Mouse (Mus musculus): ENCODE measurements around the gene Mdga1.

Gene Mdga1

DNA sequence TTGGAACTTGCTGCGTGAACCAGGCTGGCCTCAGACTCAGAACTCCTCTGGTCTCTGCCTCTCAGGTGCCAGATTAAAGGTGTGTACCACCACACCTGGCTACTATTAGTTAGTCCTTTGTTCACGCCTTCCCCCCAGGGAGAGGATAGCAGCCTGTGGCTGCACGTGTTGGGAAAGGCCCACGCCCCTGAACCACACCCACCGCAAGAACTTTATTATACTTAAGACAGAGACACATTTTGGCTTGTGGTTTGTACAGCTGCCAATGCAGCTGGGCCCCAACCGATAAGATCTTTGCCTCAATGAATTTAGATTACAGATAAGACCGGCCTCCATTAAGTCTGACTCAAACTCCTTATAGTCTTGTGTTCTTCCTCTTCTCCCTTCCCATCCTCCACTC is 10.0 kb upstream of the Mdga1 start:
- no peak for DNase-seq

DNA sequence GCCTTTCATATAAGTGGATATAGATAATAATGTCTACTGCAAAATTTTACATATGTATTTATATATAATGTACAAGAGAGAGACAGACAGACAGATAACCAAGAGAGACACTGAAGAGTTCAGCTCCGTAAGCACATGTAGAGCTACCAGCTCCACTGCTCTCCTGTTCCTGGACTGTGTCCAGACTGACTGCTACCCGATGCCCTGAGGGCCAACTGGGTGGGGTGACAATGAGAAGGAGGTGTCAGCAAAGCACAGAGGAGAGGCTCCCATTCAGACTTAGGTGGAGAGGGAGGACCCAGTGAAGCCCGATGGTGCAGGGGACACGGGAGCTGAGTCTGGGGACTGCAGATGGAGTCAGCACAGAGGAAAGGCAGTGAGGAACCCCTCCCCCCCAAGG is 9.1 kb upstream of the Mdga1 start:
- DNase-seq: no peak

DNA sequence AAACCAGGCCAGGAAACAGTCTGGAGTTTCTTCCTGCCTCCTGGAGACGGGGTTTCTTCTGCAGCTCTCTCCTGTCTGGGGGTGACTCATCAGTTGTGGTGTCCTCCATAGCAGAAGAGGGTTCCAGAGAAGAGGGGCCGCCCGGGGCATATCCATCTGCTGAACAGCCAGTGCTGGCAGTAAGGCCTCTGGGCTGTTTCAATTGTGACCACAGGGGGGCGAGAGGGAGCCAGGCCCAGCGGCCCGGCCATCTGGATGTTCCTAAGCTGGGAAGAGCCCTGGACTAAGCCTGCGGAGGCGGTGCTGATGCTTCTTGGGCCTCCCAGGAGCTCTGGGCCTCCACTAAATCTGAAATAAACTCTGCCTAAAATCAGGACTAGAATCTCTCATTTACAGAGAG is 5.8 kb upstream of the Mdga1 start:
- DNase-seq: peak; percentile 98

DNA sequence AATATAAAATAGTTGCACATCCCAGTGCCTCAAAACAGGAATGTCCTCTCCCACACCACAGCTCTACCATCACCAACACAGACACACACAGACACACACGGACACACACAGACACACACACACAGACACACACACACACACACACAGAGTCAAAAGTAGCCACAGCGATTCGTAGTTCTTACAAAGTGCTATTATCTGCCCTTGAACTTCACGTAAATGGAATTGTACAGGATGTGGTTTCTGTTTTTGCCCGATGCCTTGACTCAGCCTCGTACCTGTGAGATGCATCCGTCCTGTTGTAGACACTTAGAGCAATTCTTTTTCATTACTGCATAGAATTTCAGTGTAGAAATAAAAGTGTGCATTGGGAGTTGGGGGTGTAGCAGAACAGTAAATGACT is 3.3 kb upstream of the Mdga1 start:
- DNase-seq: no peak

DNA sequence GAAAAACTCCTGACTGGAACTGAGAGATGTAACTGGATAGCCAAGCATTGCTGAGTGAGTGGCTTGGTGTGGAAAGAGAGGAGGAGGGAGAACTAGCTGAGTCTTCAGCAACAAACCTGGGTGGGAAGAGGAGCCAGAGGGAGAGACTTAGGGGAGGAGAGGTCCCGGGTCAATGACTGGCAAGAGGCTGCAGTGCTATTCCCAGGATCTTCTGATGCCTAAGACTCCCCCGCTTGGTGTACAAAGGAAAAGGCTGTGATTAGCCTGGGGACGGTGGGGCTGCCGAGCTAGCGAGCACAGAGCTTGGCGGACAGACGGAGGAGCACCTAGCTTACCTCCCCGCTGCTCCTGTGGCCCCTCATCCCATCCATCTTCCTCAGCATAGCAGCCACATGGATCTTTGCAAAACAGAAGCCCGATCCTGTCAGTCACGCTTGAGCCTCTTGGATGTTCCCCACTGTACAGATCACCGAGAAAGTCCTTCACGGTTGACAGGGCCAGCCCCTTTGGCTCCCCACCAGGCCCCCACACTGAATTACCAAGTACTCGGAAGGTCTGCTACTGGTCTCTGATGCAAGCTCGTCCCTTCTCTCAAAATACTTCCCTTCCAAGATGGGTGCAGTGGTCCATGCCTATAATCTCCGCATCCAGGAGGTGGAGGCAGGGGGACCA is 2.0 kb upstream of the Mdga1 start:
- no peak for DNase-seq

DNA sequence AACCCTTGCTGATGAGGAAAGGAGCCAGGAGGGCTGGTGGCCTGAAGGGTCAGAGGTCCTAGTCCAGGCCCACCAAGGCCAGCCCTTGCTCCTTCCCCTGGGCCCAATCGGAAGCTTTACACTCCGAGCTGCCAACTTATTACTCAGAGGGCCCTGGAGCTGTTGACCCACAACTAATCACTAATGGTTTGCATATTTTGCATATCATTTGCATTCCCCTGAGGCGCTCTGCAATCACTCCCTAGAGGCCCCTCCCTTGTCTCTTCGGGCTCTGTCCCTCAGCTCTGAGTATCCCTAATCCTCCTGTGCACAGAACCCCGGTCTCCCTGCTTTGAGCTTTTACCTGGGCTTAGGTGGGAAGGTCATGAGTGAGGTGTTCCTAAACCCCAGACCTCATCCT is 4.4 kb downstream of the Mdga1 start:
- DNase-seq: no peak

DNA sequence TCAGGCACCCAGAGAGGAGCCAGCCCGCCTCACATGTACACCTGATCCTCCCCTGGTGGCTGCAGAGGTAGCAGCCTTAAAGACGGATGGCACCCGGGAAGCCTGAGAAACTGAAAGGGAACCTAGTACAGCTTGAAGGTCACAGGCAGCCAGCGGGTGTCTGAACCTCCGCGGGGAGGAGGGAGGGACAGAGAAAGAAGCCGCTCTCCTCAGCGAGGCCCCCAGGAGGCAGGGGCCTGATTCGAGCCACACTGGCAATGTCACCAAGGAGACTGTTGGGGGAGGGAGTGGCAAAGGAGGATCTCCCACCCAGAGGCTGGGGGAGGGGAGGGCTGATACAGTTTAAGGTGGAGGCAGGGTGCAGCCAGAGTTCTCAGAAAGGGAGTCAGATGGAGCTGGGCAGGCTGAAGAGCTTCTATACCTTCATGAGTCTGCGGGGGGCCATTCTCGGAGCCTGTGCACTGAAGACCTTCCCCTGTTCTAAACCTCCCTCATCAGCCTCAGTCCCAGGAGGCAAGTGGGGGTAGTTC is 6.1 kb downstream of the Mdga1 start:
- no peak for DNase-seq

DNA sequence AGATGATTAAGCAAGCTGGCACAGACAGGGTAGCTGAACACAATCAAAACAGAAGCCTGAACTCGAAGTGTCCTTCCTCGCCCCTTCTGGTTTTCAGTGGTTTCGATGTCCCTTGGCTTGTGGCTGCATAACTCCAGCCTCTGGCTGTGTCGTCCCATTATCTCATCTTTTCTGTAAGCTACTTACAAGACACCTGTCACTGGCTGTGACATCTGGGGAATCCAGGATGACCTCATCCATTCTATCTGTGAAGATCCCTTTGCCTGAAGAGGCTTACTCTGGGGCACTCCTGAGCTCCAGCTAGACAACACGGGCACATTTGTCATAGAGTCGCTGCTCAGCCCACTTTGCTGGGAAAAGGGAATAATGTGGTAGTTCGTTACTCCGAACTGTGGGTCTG is 14.0 kb downstream of the Mdga1 start:
- DNase-seq: no peak

DNA sequence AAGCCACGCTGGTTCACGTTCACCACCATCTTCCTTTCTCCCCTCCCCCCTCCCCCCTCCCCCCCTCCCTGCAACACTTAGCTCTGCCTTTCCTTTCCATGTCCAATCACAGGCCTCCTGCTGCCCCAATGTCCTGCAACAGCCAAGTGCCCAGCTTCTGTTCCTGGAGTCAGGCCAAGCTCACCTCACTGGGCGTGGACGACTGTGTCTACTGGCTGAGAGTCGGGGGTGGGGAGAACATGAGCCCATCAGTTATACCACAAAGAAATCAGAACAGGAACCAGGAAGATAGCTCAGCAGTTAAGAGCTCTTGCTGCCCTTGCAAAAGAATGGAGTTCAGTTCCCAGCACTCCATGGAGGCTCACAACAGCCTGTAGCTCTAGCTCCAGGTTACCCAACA is 15.6 kb downstream of the Mdga1 start:
- no peak for DNase-seq

DNA sequence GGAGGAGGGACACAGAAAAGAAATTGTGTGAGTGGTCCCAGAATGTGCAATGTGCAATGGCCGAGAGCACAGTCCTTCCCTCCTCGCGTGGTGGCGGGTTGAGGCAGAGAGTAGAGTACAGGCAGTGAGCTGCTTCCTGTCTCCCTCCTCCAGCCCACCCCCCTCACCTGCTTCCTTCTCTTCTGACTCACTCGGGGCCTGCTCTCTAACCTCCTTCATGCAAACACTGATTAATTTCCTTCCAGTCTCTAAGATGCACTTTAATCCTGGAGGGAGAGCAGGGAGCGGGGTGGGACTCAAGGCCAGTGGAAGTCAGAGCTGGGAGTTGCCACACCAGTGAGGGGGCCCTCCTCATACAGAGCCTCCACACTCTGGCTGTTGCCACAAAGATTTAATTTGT is 18.8 kb downstream of the Mdga1 start:
- DNase-seq: no peak

DNA sequence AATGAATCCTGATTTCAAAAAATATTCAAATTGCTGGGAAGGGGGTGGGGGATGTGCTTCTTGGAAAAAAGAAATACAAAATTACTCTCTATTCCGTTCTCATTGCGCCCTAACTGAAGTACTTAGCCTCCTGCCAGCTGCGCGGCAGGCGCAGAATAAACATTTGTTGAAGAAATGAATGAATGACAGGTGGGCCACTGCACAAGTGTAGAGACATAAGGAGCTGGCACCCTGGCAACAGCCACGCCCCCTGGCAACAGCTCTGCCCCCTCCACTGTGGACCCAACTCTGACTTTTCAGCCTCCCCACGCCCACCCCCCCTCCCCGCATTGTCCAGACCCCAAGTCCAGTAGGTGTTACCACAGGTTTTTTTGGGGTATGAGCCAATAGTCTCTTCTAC is 19.3 kb downstream of the Mdga1 start:
- DNase-seq: no peak

DNA sequence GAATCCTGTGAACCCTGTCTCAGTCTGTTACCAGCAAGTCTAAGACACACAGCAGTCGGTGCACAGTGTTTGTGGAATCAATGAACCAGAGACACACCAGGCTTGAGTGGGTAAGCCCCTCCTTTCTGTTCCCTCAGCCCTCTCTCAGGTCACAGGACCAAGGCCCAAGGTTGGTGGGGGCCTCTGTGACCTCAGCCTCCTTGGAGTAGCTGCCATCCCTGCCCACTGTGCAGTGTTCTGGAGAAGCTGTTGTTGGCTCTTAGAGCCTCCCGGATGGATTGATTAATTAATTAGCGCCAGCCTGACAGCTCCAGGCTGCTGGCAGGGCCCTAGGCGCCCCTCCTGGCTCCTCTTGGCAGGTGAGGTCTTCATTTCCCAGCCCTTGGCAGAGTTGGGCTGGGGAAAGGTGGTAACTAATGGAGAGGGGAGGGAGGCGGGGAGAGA is 22.6 kb downstream of the Mdga1 start:
- DNase-seq: no peak

DNA sequence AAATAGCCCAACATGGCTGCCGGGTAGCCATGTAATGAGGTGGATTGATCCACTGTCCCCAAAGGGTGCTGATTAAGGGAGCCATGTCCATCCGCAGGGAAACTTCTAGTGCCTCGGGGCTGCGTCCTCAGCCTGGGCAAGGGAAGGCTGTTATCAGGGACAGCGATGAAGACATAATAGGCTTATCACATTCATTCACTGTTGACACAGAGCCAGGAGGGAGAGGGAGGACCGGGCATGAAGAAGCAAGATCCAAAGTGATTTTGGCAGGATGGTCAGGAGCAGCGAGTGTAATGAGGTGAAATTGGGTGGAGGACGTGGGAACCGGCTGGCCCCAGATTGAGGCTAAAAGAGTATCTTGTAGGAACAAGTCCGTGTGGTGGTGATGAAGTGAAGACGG is 25.5 kb downstream of the Mdga1 start:
- no peak for DNase-seq

DNA sequence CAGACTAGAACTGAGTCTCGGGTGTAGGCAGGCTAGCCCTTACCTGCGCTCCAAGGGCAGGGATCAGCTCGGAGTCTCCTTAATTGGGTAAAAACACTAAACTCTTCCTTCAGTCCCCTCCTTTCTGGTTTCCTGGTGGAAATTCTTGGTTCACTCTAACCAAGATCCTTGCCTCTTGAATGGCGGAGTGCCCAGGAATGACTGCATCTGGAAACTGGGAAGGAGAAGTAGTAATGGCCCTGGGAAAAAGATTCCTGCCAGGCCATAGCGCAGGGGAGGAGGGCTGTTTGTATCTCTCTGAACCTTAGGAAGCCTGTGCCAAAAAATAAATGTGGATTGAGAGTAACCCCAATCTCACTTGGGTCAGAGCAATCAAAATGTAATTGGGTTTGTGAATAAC is 30.9 kb downstream of the Mdga1 start:
- no peak for DNase-seq

DNA sequence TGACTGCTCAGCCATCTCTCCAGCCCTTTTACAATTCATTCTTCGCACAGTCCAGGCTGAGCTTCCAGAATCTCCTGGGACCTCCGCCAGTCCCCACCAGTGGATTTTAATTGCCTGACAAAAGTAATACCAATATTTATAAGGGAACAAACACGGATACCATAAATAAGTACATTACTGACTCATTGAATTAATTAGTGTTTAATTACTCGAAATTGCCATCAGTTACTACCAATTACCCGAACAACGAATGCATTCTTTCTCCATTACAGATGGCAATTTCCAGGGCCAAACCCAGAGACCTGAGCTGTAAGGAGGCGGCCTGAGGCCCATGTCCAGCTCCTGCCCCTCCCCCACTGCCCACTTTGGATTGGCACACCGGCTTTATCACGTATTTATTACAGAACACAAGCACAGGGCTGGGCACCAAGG is 32.5 kb downstream of the Mdga1 start:
- no peak for DNase-seq

DNA sequence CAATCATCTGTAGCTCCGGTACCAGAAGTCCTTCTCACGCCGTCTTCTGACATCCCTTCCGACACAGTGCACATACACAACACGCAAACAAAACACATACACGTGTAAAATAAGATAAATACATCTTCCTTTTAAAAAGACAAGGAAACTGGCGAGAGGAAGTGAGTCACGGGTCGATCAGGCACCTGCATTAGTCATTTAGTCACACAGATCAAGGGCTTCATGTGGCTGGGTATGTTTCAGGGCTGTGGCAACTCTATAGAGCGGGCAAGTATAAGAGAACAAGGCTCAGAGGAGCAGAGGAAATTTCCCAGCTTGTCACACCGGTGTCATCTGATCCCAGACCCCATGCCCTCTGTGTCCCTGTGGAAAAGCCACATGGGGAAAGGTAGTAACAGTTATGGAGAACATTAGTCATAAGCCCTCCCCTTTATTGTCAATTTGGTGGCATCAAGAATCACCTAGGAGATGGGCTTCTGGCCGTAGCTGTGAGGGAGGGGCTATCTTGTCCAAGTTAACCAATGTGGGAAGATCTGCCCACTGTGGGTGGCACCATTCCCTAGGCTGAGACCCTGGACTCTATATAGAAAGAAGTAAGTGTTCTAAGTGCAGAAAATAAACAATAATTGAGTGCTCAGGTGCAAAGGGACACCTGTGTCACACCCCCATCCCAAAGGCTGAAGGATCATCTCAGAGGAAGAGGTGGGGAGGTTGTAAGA is 35.6 kb downstream of the Mdga1 start:
- no peak for DNase-seq

DNA sequence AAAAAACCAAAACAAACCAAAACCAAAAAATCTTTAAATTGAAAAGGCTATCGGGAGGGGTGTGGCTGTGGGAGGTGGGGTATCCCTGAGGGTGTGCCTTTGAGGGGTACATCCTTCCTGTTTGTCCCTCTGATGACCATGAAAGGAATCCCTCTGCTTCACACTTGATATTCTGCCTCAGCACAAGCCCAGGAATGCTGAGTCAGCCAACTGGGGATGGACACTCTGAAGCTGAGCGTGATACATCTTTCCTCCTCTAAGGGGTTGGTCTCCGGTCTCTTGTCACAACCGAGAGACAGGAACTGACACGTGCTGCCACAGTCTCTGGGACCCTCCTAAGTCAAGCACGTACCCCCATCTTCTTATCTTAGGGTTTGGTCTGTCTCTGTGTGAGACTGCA is 37.1 kb downstream of the Mdga1 start:
- DNase-seq: no peak

DNA sequence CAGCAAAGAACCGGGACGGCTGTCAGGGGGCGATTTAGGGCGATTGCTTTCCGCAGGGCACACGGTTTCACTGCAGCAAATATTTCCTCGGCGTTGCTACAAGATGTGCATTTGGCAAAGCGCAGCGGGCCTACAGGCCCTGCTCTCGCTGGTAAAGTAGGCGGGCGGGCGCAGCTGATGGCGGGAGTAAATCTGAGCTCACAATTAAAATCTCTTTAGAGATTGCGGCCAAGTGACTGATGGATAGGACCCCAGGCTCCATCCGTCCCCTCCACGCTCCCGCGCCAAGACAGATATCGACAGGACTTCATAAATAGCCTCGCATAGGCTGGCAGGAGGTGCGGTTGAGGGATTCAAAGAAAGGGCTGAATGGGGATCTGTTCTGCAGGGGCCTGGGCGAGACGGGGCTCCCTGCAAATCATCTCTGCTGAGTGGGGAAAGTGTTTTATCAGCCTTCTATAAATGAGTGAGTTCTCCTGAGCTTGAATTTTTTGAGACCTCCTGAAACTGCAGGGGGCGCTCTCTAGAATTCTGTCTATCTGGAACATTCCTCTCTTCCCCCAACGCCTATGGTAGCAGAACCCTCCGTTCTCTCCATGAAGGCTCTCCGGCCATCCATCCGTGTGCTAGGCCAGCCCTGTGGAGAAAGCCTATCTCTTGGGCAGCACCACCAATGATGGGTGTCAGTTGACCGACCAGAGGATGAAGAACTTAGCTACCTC is 38.5 kb downstream of the Mdga1 start:
- no peak for DNase-seq

DNA sequence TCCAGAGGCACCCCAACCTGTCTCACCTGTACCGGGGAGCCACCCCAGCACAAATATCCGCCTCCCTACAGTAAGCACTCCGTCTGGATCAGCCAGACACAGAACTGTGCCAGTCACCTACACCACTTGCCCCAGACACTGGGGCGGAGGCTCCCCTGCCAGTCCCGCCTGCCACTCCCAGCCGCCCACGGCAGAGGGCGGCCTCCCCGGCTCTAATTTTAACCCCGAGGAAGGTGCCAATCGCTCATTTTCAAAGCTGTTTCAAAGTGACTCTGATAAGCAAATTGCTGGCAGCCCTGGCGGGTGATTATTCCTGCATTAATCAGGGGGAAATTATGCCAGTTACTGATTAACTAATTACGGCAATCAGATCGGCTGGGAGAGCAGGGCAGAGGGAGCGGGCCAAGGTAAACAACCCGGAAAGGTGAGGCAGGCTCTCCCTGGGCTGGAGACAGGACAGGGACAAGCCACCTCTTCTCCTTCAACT is 41.1 kb downstream of the Mdga1 start:
- peak; percentile 19 for DNase-seq

DNA sequence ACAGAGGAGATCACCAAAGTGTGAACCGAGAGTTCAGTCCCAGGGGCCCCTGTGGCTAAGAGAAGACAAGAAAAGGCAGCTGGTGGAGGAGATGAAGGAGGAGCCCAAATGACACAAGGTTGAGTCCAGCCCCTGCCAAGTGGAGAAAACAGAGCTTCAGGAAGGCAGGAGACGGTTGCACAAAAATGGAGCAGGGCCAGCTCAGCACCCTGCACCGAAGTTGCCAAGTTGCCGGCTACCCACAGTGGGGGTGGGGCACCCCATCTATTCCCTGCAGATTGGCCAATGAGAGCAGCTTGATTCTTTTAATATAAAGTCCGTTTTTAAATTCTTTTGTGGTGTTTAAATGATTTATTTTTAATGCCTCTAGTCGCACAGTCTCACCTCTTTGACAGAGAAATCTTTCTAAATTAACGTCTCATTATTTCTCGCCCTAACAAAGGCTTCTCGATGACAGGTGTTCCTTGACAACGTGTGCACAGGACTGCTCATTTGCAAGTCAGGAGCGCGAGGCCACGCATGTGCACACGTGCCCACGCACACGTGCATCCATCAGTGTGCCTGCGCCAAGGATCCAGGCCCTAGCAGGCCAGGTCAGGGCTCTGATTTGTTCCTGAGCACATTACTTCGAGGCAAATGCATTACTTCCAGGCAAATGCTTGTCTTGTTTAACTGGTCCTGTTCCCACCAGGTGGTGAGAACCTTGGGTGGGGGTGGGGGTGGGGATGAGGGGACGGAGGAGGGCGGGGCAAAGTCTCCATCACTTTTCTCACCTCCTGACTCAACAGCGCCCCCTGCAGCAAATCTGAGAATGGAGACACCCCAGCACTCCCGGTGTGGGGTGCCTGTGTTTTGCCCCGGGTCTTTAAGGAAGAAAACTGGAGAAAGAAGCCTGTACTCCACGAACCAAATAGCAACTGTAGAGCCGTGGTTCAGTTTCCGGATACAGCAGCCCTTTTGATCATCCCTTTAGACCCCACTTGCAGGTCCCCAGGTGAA is 44.0 kb downstream of the Mdga1 start:
- no peak for DNase-seq

DNA sequence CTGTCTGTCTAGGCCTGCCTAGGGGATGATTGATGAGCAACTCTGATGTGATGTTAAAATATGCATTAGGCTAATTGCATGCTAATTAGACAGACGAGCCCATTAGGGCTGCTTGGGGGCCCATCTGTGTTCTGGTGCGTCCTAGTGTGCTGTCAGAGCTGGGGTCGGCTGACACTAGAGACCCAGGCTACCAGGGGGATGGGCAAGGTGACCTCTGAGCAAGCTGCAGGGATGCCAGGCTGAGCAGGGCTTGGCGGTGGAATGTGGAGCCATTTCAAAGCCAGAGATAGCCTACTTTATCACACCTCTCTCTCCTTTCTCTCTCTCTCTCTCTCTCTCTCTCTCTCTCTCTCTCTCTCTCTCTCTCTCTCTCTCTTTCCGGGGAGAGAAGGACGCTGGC is 49.8 kb downstream of the Mdga1 start:
- DNase-seq: no peak

DNA sequence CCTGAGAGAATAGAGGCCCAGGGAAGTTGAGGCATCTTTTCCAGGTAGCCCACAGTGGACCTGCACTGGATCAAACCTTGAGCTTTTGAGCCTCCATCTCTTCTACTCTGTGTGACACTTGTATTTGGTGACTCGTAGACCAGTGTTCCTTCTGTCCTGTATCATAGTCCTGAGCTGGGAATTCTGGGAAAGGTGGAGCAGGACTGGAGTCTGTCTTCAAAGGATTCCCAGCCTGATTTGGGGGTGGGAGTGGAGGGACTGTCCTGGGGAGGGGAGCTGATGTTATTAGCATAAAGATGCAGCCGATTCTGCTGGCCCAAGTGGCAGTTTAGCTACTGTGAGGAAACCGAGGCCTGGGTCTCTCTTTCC is 50.4 kb downstream of the Mdga1 start:
- no peak for DNase-seq
